Mouse (Mus musculus): Measurements from ENCODE around the gene Olfr1394. TPM values are rescaled to one million over a fixed set of nuclear protein-coding genes. Genes with fewer than 3 reads are reported as not detected.
"Not testable (repeated sequence)": the region's sequence is repeated elsewhere in the genome, so short reads cannot be mapped to it uniquely, and the experiment has no call there.

The Olfr1394 gene
- total RNA-seq, 1 experiment = not detected

GRCm38 (mm10) chr11:49168839-49169611 lies 14.8 kb downstream of the Olfr1394 start:
- peak overlapping the region; percentile 50 for H3K4me3 ChIP-seq (ENCODE audit: insufficient read depth in 1 of 2, low read depth in 1 of 2, low read length in 2 of 2, poor library complexity in 1 of 2, severe bottlenecking in 1 of 2)
- TF ChIP-seq CHD2 (IDR thresholded peaks at IDR 0.05; ENCODE audit: low read depth, low read length) = no peak
- TF ChIP-seq MAFK (IDR thresholded peaks at IDR 0.05; ENCODE audit: insufficient read depth, low read depth, low read length) = peak; percentile 83
- DNase-seq (ENCODE audit: low read depth, low spot score) = no peak
- peak overlapping the region; percentile 36; the same call in 1 of the 2 replicates for H3K9ac ChIP-seq (ENCODE audit: insufficient read depth, low read depth, low read length, poor library complexity, severe bottlenecking)
- H3K9me3 ChIP-seq (ENCODE audit: control insufficient read depth, insufficient read depth, low read depth, low read length) = no peaks in the 10 kb centered on the region
- H3K27ac ChIP-seq (ENCODE audit: insufficient read depth, low read depth, low read length, poor library complexity, severe bottlenecking) = no peak overlapping the region
- H3K36me3 ChIP-seq (ENCODE audit: control insufficient read depth, insufficient read depth, low read length, poor library complexity, severe bottlenecking) = no peaks in the 10 kb centered on the region
- in situ Hi-C loops (cut with MboI; ENCODE audit: low sequenced_read_pairs in 2 of 2, unreplicated experiment in 2 of 2) = no loop called here
- peaks cover 0 to 2% of the 10 kb centered on the region in 2 experiments; a peak in 1 of 4 replicates for H3K4me1 ChIP-seq (ENCODE audit: control insufficient read depth in 2 of 2, insufficient read depth in 2 of 2, low read length in 2 of 2, poor library complexity in 1 of 2)

DNA sequence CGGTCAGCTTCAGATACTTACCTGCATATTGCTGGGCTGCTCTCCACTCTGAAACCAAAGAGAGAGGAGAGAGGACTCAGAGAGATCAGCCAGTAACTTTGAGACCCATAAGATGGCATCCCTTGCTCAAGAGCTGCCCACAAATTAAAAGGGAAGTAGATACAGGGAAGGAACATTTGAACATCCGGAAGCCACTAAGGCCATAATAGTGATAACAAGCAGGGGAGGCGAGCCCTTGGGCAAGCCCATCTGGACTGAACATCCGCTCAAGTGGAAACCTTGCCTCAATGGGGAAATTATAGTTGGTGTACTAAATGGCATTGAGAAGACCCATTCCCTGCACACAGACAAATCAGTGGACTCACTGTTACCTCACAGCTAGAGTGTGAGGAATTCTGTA lies 16.4 kb downstream of the Olfr1394 start:
- H3K4me1 ChIP-seq (ENCODE audit: control insufficient read depth in 2 of 2, insufficient read depth in 2 of 2, low read length in 2 of 2, poor library complexity in 1 of 2) = peaks cover 0 to 10% of the 10 kb centered on the region in 2 experiments; a peak in 2 of 4 replicates
- H3K9ac ChIP-seq (ENCODE audit: insufficient read depth, low read depth, low read length, poor library complexity, severe bottlenecking) = no peak overlapping the region
- DNase-seq (ENCODE audit: low read depth, low spot score) = no peak
- TF ChIP-seq ZC3H11A (IDR thresholded peaks at IDR 0.05; ENCODE audit: borderline replicate concordance, low read depth, low read length) = no peak
- TF ChIP-seq CHD2 (IDR thresholded peaks at IDR 0.05; ENCODE audit: low read depth, low read length) = no peak
- no peak for TF ChIP-seq HCFC1 (IDR thresholded peaks at IDR 0.05; ENCODE audit: borderline replicate concordance, insufficient read depth, low read length)
- TF ChIP-seq ZNF384 (IDR thresholded peaks at IDR 0.05; ENCODE audit: low read depth, low read length) = no peak
- TF ChIP-seq MAFK (IDR thresholded peaks at IDR 0.05; ENCODE audit: insufficient read depth, low read depth, low read length) = no peak
- no peaks in the 10 kb centered on the region for H3K9me3 ChIP-seq (ENCODE audit: control insufficient read depth, insufficient read depth, low read depth, low read length)
- H3K27ac ChIP-seq (ENCODE audit: insufficient read depth, low read depth, low read length, poor library complexity, severe bottlenecking) = no peak overlapping the region
- H3K4me3 ChIP-seq (ENCODE audit: insufficient read depth in 1 of 2, low read depth in 1 of 2, low read length in 2 of 2, poor library complexity in 1 of 2, severe bottlenecking in 1 of 2) = no peak overlapping the region
- H3K36me3 ChIP-seq (ENCODE audit: control insufficient read depth, insufficient read depth, low read length, poor library complexity, severe bottlenecking) = no peaks in the 10 kb centered on the region
- in situ Hi-C loops (cut with MboI; ENCODE audit: low sequenced_read_pairs in 2 of 2, unreplicated experiment in 2 of 2) = no loop called here

GRCm38 (mm10) chr11:49175345-49175744 lies 21.2 kb downstream of the Olfr1394 start:
- Histone ChIP-seq H3K9me3 (ENCODE audit: control insufficient read depth, insufficient read depth, low read depth, low read length) (no peaks in the 10 kb centered on the region), H3K9ac (ENCODE audit: insufficient read depth, low read depth, low read length, poor library complexity, severe bottlenecking) (no peak overlapping the region), H3K36me3 (ENCODE audit: control insufficient read depth, insufficient read depth, low read length, poor library complexity, severe bottlenecking) (no peaks in the 10 kb centered on the region), H3K4me3 (ENCODE audit: insufficient read depth in 1 of 2, low read depth in 1 of 2, low read length in 2 of 2, poor library complexity in 1 of 2, severe bottlenecking in 1 of 2) (no peak overlapping the region), H3K27ac (ENCODE audit: insufficient read depth, low read depth, low read length, poor library complexity, severe bottlenecking) (no peak overlapping the region), H3K4me1 (ENCODE audit: control insufficient read depth in 2 of 2, insufficient read depth in 2 of 2, low read length in 2 of 2, poor library complexity in 1 of 2) (peaks cover 0 to 8% of the 10 kb centered on the region in 2 experiments; a peak in 2 of 4 replicates)
- TF ChIP-seq MAFK (IDR thresholded peaks at IDR 0.05; ENCODE audit: insufficient read depth, low read depth, low read length) = no peak
- TF ChIP-seq ZC3H11A (IDR thresholded peaks at IDR 0.05; ENCODE audit: borderline replicate concordance, low read depth, low read length) = no peak
- TF ChIP-seq ZNF384 (IDR thresholded peaks at IDR 0.05; ENCODE audit: low read depth, low read length) = no peak
- no peak for TF ChIP-seq CHD2 (IDR thresholded peaks at IDR 0.05; ENCODE audit: low read depth, low read length)
- no peak for TF ChIP-seq HCFC1 (IDR thresholded peaks at IDR 0.05; ENCODE audit: borderline replicate concordance, insufficient read depth, low read length)
- no peak for DNase-seq (ENCODE audit: low read depth, low spot score)
- in situ Hi-C loops (cut with MboI; ENCODE audit: low sequenced_read_pairs in 2 of 2, unreplicated experiment in 2 of 2) = no loop called here

DNA sequence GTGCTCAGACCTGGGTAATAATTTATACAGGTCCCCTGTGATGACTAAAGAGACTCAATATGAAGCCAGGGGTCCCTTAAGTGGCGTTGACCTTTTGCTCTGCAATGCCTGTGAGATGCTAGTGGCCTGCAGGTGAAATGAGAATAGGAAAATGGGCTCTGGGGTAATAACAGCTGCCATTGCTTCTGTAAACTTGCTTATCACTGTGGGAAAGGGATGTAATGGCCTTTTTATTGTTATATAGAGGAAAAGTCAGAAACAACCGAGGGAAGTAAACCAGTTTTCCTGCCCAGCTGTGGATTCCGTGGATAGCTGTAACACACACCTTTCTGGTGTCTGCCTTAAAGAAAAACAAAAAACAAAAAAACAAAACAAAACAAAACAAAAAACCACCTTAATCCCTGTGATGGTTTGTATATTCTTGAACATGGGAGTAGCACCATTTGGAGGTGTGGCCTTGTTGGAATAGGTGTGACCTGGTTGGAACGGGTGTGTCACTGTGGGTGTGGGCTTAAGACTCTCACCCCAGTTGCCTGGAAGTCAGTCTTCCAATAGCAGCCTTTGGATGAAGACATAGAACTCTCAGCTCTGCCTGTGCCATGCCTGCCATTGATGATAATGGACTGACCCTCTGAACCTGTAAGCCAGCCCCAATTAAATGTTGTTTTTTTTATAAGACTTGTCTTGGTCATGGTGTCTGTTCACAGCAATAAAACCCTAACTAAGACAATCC lies 22.0 kb downstream of the Olfr1394 start:
- H3K9ac ChIP-seq (ENCODE audit: insufficient read depth, low read depth, low read length, poor library complexity, severe bottlenecking); H3K4me3 ChIP-seq (ENCODE audit: insufficient read depth in 1 of 2, low read depth in 1 of 2, low read length in 2 of 2, poor library complexity in 1 of 2, severe bottlenecking in 1 of 2); H3K27ac ChIP-seq (ENCODE audit: insufficient read depth, low read depth, low read length, poor library complexity, severe bottlenecking); H3K36me3 ChIP-seq (ENCODE audit: control insufficient read depth, insufficient read depth, low read length, poor library complexity, severe bottlenecking); H3K9me3 ChIP-seq (ENCODE audit: control insufficient read depth, insufficient read depth, low read depth, low read length); H3K4me1 ChIP-seq (ENCODE audit: control insufficient read depth in 2 of 2, insufficient read depth in 2 of 2, low read length in 2 of 2, poor library complexity in 1 of 2); in situ Hi-C loops (cut with MboI; ENCODE audit: low sequenced_read_pairs in 2 of 2, unreplicated experiment in 2 of 2); DNase-seq (ENCODE audit: low read depth, low spot score): not testable (repeated sequence)

Measured in ES-E14 (cell line).